Mouse (Mus musculus) lung, postnatal 0 days (tissue): ENCODE measurements around the gene Surf6. TPM values are rescaled to one million over a fixed set of nuclear protein-coding genes. Genes with fewer than 3 reads are reported as not detected.

Source experiments
- ATAC-seq: fragments of 200-750 bp; cut with Nextera tagmentation; 2 replicates; pipeline ENCODE4 v1.8.0; 2017; ENCODE audit warnings: moderate library complexity
- DNase-seq: peaks from one replicate; pipeline ENCODE4 v3.0.0-alpha.2; 2016; ENCODE audit warnings: low spot score
- H3K27ac ChIP-seq: fragments of 300-500 bp; sonication (generic); 2 replicates; pipeline ENCODE4 v1.5.1; 2014; ENCODE audit warnings: antibody characterized with exemption, mild to moderate bottlenecking, low read length, mixed read lengths
- H3K27me3 ChIP-seq: fragments of 300-500 bp; sonication (generic); replicated peaks from 2 replicates; pipeline ENCODE4 v1.6.1; 2014; ENCODE audit warnings: low read length, mixed read lengths; ENCODE audit not compliant: insufficient read depth
- H3K36me3 ChIP-seq: fragments of 300-500 bp; sonication (generic); 2 replicates; pipeline ENCODE4 v1.6.1; 2014; ENCODE audit warnings: low read length, mixed read lengths; ENCODE audit not compliant: insufficient read depth
- H3K4me1 ChIP-seq: fragments of 300-500 bp; sonication (generic); 2 replicates; pipeline ENCODE4 v1.6.1; 2014; ENCODE audit warnings: antibody characterized with exemption, low read depth, low read length, mixed read lengths; ENCODE audit not compliant: insufficient read depth
- H3K4me2 ChIP-seq: fragments of 300-500 bp; sonication (generic); replicated peaks from 2 replicates; pipeline ENCODE4 v1.6.1; 2014; ENCODE audit warnings: low read depth, mild to moderate bottlenecking, low read length, moderate library complexity, mixed read lengths
- H3K4me3 ChIP-seq: fragments of 300-500 bp; sonication (generic); 2 replicates; pipeline ENCODE4 v1.5.1; 2014; ENCODE audit warnings: low read depth, low read length
- H3K9ac ChIP-seq: fragments of 300-500 bp; sonication (generic); replicated peaks from 2 replicates; pipeline ENCODE4 v1.6.1; 2014; ENCODE audit warnings: low read depth, mild to moderate bottlenecking
- H3K9me3 ChIP-seq: fragments of 300-500 bp; sonication (generic); 2 replicates; pipeline ENCODE4 v1.6.1; 2016; ENCODE audit warnings: low read length, mixed read lengths
- CTCF ChIP-seq: IDR thresholded peaks from 2 replicates; pipeline ENCODE4 v1.5.1; 2016; ENCODE audit warnings: antibody characterized with exemption, mild to moderate bottlenecking
- EP300 ChIP-seq: IDR thresholded peaks from 2 replicates; pipeline ENCODE4 v1.6.1; 2016; ENCODE audit warnings: antibody characterized with exemption, mild to moderate bottlenecking, control low read depth
- WGBS: fragments of 180-500 bp; shearing (Covaris S2); extraction: QIAGEN DNeasy Blood & Tissue Kit; methylation state at CpG from one replicate; pipeline ENCODE4 v1.1.7; 2014; 5-methylcytosine and 5-hydroxymethylcytosine counted together
- polyA plus RNA-seq: library from polyadenylated mRNA; unstranded; fragments of >200 nt; fragmentation: Nextera tagmentation; extraction: Ambion mirVana; gene quantifications from 2 replicates; pipeline ENCODE4 v1.2.1, GENCODE M21; 2015

Gene Surf6
- polyA plus RNA-seq, 1 experiment from 2014 or later: 11.8 TPM

DNA sequence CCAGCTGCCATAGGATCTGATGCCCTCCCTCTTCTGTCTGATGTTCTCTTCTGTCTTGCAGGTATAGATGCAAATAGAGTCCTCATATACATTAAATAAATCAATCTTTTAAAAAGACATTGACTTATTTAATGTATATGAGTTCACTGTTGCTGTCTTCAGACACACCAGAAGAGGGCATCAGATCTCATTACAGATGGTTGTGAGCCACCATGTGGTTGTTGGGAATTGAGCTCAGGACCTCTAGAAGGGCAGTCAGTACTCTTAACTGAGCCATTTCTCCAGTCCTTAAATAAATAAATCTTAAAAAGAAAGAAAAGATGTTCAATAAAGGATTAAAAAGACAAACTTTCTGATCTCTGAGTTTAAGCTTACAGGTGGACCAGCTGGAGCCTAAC is 6.7 kb upstream of the Surf6 start:
- H3K9me3 ChIP-seq: no peaks in the 10 kb centered on the region
- TF ChIP-seq EP300: no peak
- no peak for TF ChIP-seq CTCF
- H3K9ac ChIP-seq: peak overlapping the region; percentile 95
- H3K36me3 ChIP-seq: peaks cover 18% of the 10 kb centered on the region
- H3K4me2 ChIP-seq: peak overlapping the region; percentile 73
- peaks cover 22% of the 10 kb centered on the region; the same call in 1 of the 2 replicates for H3K4me1 ChIP-seq
- ATAC-seq (no peak), DNase-seq (no peak)
- peak overlapping the region; percentile 90 for H3K27ac ChIP-seq
- H3K27me3 ChIP-seq: no peaks in the 10 kb centered on the region
- H3K4me3 ChIP-seq: peak overlapping the region; percentile 76

DNA sequence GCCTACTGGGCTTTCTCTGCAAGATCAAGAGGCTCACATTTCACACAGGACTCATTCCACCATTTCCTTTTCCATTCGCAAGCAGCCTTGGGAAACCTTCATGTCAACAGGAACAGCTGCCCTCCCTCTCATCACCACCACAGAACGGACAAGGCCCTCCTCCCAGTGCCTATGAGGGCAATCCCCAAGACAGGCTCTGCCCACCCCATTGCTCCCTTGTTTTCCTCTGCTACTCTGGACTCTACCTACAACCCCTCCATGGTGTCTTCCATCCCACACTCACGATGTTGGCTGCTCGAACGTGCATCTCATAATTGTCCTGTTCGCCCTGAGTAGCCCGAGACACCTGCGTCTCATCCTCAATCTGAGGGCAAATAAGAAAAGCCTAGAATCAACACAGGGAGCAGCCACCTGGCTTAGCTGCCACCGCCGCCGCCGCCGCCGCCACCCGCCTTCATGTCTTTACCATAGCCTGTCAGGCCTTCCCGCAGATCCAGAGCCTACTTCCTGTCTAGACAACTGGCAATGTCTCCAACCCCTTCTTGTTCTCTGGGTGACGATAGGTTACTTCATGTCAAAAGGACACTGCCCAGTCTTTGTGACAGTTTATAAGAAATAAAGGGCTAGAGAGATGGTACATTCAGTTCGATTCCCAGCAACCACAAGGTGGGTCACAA is 6.2 kb upstream of the Surf6 start:
- TF ChIP-seq CTCF: no peak
- TF ChIP-seq EP300: no peak
- Histone ChIP-seq H3K4me1 (peaks cover 22% of the 10 kb centered on the region; the same call in 1 of the 2 replicates), H3K36me3 (peaks cover 17% of the 10 kb centered on the region), H3K4me3 (no peak overlapping the region), H3K27ac (no peak overlapping the region), H3K27me3 (no peaks in the 10 kb centered on the region), H3K9me3 (no peaks in the 10 kb centered on the region), H3K4me2 (peak overlapping the region; percentile 73), H3K9ac (0 out of 2 replicates have a peak overlapping the region, but pooled peaks have one; percentile 95)
- 71% methylated on average over 18 of the region's 18 CpGs for WGBS
- DNase-seq: no peak
- ATAC-seq: no peak

GRCm38 (mm10) chr2:26907109-26907508 is 4.4 kb upstream of the Surf6 start:
- TF ChIP-seq CTCF (peak; percentile 87), EP300 (no peak)
- H3K36me3 ChIP-seq: 0 out of 2 replicates have a peak, but pooled peaks cover 4% of the 10 kb centered on the region
- peaks cover 23% of the 10 kb centered on the region; the same call in 1 of the 2 replicates for H3K4me1 ChIP-seq
- no peak overlapping the region for H3K9ac ChIP-seq
- no peak overlapping the region for H3K4me2 ChIP-seq
- no peak for ATAC-seq
- no peak overlapping the region for H3K27ac ChIP-seq
- 29% methylated on average over 4 of the region's 4 CpGs for WGBS
- H3K4me3 ChIP-seq: no peak overlapping the region
- DNase-seq: peak; percentile 82
- no peaks in the 10 kb centered on the region for H3K9me3 ChIP-seq
- H3K27me3 ChIP-seq: no peaks in the 10 kb centered on the region

GRCm38 (mm10) chr2:26906431-26906830 is 3.8 kb upstream of the Surf6 start:
- Histone ChIP-seq H3K9ac (no peak overlapping the region), H3K9me3 (no peaks in the 10 kb centered on the region), H3K27ac (no peak overlapping the region), H3K4me3 (no peak overlapping the region), H3K36me3 (0 out of 2 replicates have a peak, but pooled peaks cover 4% of the 10 kb centered on the region), H3K27me3 (no peaks in the 10 kb centered on the region), H3K4me2 (no peak overlapping the region), H3K4me1 (peaks cover 26% of the 10 kb centered on the region; the same call in 1 of the 2 replicates)
- WGBS: 92% methylated on average over 3 of the region's 3 CpGs
- TF ChIP-seq EP300 (no peak), CTCF (no peak)
- DNase-seq: no peak
- ATAC-seq: no peak

DNA sequence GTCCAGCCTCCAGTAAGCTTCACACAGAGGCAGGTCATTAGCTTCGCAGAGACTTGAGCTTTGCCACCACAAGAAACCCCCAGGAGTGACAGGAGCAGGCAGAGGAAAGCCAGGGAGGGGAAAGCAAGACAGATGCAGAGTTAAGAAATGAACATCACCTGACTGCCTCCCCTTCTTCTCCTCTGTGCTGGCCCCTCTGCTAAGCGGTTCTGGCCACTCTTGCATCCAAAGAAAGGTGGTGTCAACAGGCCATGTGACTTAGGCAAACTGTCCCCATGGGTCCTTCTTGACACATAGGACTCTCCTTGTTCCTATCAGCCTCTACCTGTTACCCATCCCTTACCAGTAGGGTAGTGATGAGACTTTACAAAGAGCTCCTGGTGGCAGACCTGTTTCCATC is 3.3 kb upstream of the Surf6 start:
- H3K27ac ChIP-seq: no peak overlapping the region
- H3K4me3 ChIP-seq: no peak overlapping the region
- 0 out of 2 replicates have a peak, but pooled peaks cover 4% of the 10 kb centered on the region for H3K36me3 ChIP-seq
- H3K9ac ChIP-seq: no peak overlapping the region
- peaks cover 26% of the 10 kb centered on the region; the same call in 1 of the 2 replicates for H3K4me1 ChIP-seq
- no peak for DNase-seq
- H3K4me2 ChIP-seq: no peak overlapping the region
- WGBS: 90% methylated on average over 2 of the region's 2 CpGs
- no peaks in the 10 kb centered on the region for H3K27me3 ChIP-seq
- no peak for ATAC-seq
- TF ChIP-seq CTCF (no peak), EP300 (no peak)
- H3K9me3 ChIP-seq: no peaks in the 10 kb centered on the region

GRCm38 (mm10) chr2:26903311-26903710 is 632 bp upstream of the Surf6 start:
- no peak for ATAC-seq
- peak overlapping the region; percentile 63 for H3K9ac ChIP-seq
- H3K4me1 ChIP-seq: peaks cover 11% of the 10 kb centered on the region; the same call in 1 of the 2 replicates
- no peaks in the 10 kb centered on the region for H3K27me3 ChIP-seq
- H3K36me3 ChIP-seq: peaks cover 4% of the 10 kb centered on the region; the same call in 1 of the 2 replicates
- no peaks in the 10 kb centered on the region for H3K9me3 ChIP-seq
- no peak for DNase-seq
- H3K27ac ChIP-seq: peak overlapping the region; percentile 89
- no peak for TF ChIP-seq CTCF
- TF ChIP-seq EP300: no peak
- peak overlapping the region; percentile 68 for H3K4me3 ChIP-seq
- 11% methylated on average over 7 of the region's 7 CpGs for WGBS
- peak overlapping the region; percentile 88 for H3K4me2 ChIP-seq
